Mouse (Mus musculus) left cerebral cortex, adult 8-10 months (tissue): ENCODE results near the gene Olfr490. TPM values are rescaled to one million over a fixed set of nuclear protein-coding genes. Genes with fewer than 3 reads are reported as not detected.

Experiments
- DNase-seq, 2 experiments: peaks; one replicate each; pipeline ENCODE4 v3.0.0; 2022; ENCODE audit warnings: low spot score in 2 of 2
- total RNA-seq, 4 experiments: library from RNA; stranded (reverse); gene quantifications; 2 replicates each; pipeline ENCODE4 v1.2.4; 2022

The Olfr490 gene
- not detected for total RNA-seq

DNA sequence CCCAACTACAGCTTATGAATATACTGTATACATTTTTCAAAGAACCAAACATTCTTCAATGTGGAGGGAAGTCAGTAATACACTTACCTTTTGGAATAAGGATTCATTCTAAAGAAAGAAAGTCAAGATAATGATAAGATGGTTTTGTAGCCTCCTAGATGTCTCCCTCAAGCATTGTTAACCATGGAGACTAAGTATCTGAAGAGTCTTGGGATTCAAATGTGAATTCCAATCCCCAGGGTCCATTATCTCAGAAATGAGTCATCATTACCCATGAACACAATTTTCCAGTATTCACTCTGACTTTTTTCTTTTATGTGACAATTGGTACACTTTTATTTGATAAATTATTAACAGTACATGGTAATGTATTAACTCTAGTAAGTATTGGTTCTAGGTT, at the start of gene Olfr490:
TSS of gene Olfr490 (minus strand) at position 101 of the 400 bp plus-strand sequence.
- DNase-seq = no peak

DNA sequence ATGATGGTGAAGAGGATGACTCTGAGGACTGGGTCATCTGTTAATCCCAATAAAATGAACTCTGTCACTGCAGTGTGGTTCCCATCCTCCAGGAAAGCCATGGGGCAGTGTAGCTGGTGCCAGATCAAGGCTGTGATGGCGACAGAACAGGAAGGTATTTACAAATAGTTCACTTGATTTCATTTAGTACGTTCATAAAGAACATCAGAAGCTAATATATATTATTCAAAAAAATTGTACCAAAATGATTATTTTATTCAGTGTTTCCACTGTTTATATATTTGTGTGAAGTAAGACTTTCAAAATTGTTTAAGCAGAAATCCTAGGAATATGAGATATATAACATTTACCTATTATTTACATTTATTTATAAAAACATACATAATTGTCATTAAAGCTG, 34.8 kb upstream of the Olfr490 start, which contains the start of gene Olfr492:
TSS of gene Olfr492 (minus strand) at position 101 of the 400 bp plus-strand sequence.
- DNase-seq = no peak

GRCm38 (mm10) chr7:108313151-108313550, 24.4 kb upstream of the Olfr490 start, which contains the start of gene Olfr491:
Gene Olfr491, plus strand, starts transcription at chr7:108313451.
- DNase-seq = no peak

- no peak for DNase-seq
These were observed 30.5 kb downstream of the Olfr490 start, which contains the start of gene Olfr488 for GRCm38 (mm10) chr7:108258247-108258646. Gene Olfr488, minus strand, starts transcription at chr7:108258347.

Other genes with a start within 250 kb of the Olfr490 start
- not detected for gene Olfr479, start 238.2 kb downstream of the Olfr490 start, total RNA-seq
- gene Olfr480, start 221.6 kb downstream of the Olfr490 start, total RNA-seq = not detected
- gene Olfr481, start 209.1 kb downstream of the Olfr490 start, total RNA-seq = not detected
- 1 to 10 TPM; 1.7 to 2.6 (median 2.5) TPM for gene Olfr482, start 191.3 kb downstream of the Olfr490 start, total RNA-seq
- gene Olfr483, start 188.1 kb downstream of the Olfr490 start, total RNA-seq = not detected
- not detected for gene Olfr484, start 161.5 kb downstream of the Olfr490 start, total RNA-seq
- not detected for gene Olfr485, start 129.1 kb downstream of the Olfr490 start, total RNA-seq
- gene Olfr486, start 116.2 kb downstream of the Olfr490 start, total RNA-seq = not detected
- not detected for gene Olfr487, start 74.3 kb downstream of the Olfr490 start, total RNA-seq
- gene Olfr488, start 30.6 kb downstream of the Olfr490 start, total RNA-seq = not detected
- gene Olfr491, start 24.5 kb upstream of the Olfr490 start, total RNA-seq = not detected
- not detected for gene Olfr492, start 34.7 kb upstream of the Olfr490 start, total RNA-seq
- not detected for gene Olfr493, start 58.0 kb upstream of the Olfr490 start, total RNA-seq
- not detected for gene Olfr494, start 76.4 kb upstream of the Olfr490 start, total RNA-seq
- not detected for gene Olfr495, start 104.2 kb upstream of the Olfr490 start, total RNA-seq
- gene Olfr497, start 131.5 kb upstream of the Olfr490 start, total RNA-seq = not detected
- gene Olfr498, start 176.4 kb upstream of the Olfr490 start, total RNA-seq = not detected
- not detected for gene Olfr502, start 236.1 kb upstream of the Olfr490 start, total RNA-seq